Mouse (Mus musculus) embryo, embryonic 9.5 days (tissue): Measurements from ENCODE around the gene Foxe3.

Source experiments
- DNase-seq: peaks from one replicate; pipeline ENCODE4 v3.0.0-alpha.2; 2017; ENCODE audit errors: extremely low spot score

The Foxe3 gene

DNA sequence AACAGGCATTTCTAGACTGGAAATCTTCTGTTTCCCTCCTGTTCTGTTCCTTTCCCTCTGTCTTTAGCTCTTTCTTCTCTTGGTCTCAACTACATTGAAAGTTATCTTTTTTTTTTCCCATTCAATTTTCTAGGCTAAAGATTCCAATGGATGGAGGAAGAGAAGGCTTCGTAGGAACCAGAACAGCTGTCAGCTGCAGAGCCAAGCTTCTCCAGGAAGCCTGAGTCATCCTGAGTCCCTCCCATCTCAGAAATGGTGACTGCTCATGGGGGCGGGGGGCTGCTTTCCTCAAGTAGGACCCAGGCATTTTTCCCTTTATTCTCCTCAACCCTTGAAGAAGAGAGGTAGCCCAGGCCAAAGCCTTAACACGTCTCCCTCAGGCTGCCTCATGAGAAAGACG lies 9.8 kb downstream of the Foxe3 start:
- no peak for DNase-seq

GRCm38 (mm10) chr4:114913594-114913962 lies 12.2 kb downstream of the Foxe3 start:
- DNase-seq = peak; percentile 81

GRCm38 (mm10) chr4:114912705-114913593 lies 12.9 kb downstream of the Foxe3 start:
- DNase-seq = peak; percentile 45

GRCm38 (mm10) chr4:114909602-114910484 lies 16.0 kb downstream of the Foxe3 start:
- DNase-seq = peak; percentile 75

- DNase-seq = peak; percentile 97
Observed at GRCm38 (mm10) chr4:114908829-114909601, 16.8 kb downstream of the Foxe3 start, which contains the start of gene Foxd2. Foxd2 (minus strand) TSS chr4:114908873.

DNA sequence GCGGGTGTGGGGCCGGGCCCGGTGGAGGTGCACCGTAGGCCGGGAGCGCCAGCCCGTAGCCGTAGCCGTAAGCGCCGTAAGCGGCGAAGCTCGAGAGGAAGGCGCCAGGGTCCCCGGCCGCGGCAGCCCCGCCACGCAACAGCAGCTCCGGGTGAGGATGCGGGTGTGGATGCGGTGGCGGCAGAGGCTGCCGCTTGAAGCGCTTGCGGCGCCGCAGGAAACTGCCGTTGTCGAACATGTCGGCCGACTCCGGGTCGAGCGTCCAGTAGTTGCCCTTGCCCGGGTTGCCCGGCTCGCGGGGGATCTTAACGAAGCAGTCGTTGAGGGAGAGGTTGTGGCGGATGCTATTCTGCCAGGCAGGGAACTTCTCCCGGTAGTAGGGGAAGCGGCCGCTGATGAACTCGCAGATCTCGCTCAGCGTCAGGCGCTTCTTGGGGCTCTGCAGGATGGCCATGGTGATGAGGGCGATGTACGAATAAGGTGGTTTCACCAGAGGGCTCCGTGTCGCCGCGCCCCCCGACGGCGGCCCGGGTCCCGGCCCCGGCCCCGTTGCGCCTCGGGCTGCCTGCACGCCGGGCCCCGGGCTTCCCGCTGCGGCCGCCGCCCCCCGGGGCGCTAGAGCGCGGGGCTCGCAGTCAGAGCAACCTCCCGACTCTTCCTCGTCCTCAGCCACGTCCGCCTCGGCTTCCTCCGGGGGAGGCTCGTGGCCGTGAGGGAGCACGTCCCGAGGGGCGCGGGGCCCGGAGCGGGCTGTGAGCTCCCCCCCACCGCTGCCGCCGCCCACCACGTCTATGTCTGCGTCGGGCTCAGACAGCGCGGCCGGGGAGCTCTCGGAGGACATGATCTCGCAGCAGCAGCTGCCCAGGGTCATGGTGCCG lies 17.6 kb downstream of the Foxe3 start:
- DNase-seq = peak; percentile 63

DNA sequence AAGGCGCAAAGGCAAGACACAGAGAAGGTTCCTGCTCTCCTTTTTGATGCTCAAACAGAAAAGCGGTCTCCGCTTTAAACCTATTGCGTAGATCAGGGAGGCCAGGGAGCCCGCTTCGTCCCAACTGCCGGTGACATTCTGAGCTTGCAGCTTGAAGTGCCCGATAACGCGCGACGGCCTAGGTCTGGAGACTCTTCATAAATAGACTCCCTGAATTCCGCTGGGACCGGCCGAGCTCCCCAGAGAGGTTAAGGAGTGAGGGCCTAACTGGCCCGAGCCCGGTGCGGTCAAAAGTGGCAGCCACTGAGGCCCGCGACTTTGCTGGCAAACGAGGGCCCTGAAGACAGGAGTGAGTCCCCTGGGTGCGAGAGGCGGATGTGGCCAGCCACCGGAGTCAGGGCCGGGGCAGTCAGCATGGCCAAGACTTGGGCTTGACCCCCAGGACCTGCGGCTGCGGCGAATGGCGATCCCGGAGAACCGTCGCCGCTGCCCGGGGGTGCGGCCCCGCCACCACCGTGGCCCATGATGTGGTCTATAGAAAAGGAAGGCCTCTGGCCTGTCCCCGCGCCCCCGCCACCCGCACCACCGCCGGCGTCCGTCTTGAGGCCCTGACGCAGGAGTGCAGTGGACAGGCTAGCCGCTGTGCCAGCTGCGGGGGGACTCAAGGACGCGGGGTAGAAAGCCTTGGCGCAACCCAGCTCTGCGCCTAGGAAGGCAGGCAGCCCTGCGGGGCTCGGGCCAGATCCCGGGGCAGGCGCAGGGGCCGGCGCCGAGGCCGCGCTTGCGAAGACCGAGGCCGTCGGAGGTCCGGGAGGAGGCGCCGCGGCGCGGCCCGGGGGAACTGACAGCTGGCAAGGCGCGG lies 18.5 kb downstream of the Foxe3 start:
- peak; percentile 59 for DNase-seq

- DNase-seq = no peak
Observed at GRCm38 (mm10) chr4:114905969-114906680, 19.7 kb downstream of the Foxe3 start.

- no peak for DNase-seq
Observed at GRCm38 (mm10) chr4:114905501-114905900, 20.3 kb downstream of the Foxe3 start.

- DNase-seq = no peak
Observed at GRCm38 (mm10) chr4:114903422-114903782, 22.4 kb downstream of the Foxe3 start.

- peak; percentile 74 for DNase-seq
Observed at GRCm38 (mm10) chr4:114902641-114903421, 23.0 kb downstream of the Foxe3 start.

DNA sequence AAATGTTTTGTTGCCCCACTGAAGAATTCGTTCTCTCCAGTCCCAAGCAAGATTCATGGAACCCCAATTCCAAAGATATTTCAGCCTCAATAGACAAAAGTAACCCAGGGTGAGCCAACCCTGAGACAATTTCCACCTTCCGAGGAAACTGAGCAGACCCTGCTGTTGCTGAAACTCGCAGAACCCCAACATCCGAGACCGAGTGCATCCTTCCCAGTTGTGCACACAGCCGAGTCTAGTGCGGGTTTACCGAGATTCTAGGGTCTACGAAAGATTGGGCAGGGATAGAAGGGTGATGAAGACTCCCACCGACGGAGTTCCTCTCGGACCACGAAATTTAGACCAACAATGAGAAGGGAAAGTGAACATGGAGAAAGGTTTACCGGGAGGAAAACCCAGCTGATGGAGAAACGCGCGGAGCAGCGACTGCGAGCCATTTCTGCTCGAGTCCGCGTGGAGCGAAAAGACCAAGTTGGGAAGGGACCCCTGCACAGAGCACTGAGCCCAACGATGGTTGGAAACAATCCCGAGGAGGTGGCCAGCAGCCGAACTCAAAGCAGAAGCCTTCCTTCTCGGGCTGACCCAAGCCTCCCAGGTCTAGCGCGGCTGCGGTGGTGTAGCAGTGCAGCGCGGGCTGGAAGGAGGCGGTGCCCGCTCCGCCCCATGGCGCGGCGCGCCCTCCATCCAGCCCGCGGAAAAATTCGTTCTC lies 24.0 kb downstream of the Foxe3 start:
- DNase-seq = peak; percentile 63

DNA sequence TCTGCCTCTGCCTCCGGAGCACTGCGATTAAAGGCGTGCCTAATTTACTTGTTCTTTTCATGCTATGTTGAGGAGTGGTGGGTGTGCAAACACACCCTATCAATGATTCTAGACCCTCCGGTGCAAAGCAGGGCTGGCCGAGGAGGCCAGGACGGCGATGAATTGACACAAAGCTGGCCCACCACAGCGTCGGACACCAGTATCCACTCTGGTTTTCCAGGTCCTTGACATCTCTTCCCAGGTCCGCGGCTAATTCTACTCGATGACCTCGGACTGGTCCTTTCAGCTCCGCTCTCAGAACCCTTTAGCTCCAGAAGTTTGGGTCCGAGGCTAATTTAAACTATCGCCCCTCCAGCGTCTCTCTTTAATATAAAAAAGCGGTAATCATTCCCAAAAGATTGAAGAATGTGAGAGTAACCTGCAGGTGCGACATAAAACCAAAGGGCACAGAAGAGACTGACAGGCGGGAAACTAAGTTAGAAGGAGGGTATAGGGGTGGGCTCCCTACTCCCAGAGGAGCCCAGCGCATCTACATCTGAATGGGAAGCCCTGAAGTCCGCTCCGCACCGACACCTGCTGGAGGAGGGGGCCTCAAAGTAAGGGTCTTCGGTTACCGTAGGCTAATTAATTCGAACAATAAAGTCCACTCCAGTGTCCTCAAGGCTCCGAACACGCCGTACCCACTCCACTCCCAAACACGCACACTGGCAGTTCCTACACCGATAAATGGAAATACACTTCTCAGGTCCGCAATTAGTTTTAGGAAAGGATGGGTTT lies 24.8 kb downstream of the Foxe3 start:
- DNase-seq = no peak

DNA sequence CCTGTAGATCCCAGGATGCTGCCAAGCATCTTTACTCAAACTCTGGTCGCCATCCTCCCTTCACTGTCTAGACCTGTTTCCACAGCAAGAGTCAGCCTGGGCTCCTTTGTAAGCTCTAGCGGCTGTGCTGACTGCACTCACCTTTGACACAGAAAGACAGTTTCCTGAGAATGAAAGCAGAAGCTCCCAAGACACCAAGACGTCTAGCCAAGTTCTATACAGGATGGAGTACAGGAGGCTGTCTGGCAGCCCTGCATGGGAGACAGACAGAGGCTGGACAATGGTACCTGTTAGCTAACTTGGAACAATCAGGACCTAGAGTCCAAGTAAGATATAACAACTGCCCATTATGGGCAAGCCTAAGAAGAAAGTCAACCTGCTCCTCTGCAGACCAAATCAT lies 25.9 kb downstream of the Foxe3 start:
- DNase-seq = no peak

- no peak for DNase-seq
Observed at GRCm38 (mm10) chr4:114897853-114898252, 28.0 kb downstream of the Foxe3 start.

GRCm38 (mm10) chr4:114882232-114882631 lies 43.6 kb downstream of the Foxe3 start:
- DNase-seq = no peak

DNA sequence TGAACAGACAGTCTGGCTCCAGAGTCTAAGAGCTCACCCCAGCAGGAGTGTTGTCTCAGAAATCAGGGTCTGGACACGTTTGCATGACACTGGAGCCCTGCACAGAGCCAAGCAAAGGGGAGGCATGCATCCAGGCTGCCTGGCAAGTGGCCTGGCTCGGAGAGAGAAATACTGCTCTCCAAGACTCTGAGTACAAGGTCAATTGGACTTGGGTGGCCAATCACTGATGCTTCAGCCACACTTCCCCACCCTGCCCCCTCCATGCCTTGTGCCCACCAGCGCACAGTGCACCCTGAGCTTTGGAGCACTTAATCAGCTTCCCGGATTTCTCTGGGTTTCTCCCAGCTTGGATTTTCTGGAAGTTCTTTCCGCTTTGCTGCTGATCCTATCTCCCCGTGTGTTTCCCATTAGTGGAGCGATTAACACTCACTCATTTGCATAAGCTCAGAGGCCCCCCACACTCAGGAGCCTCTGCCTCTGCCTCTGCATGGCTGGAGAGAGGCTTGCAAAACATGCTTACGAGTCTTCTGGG lies 49.3 kb downstream of the Foxe3 start:
- no peak for DNase-seq
